Mouse (Mus musculus): Measurements from ENCODE around the gene Macc1. TPM values are rescaled to one million over a fixed set of nuclear protein-coding genes. Genes with fewer than 3 reads are reported as not detected.

The Macc1 gene
- polyA plus RNA-seq, 1 experiment from 2014 or later, result 0.12 TPM

- 71% methylated on average over 1 of the region's 1 CpGs for WGBS
- H3K27me3 ChIP-seq (replicated peaks), result no peaks in the 10 kb centered on the region
- ATAC-seq (ENCODE audit: extremely low read depth, insufficient number of reproducible peaks, low FRiP score, low TSS enrichment), result no peak
- no peak overlapping the region for H3K27ac ChIP-seq (replicated peaks)
- H3K36me3 ChIP-seq, result no peaks in the 10 kb centered on the region
- no peak overlapping the region for H3K4me2 ChIP-seq
- no peak overlapping the region for H3K9ac ChIP-seq
- H3K9me3 ChIP-seq, result no peaks in the 10 kb centered on the region
- H3K4me3 ChIP-seq, result no peak overlapping the region
- H3K4me1 ChIP-seq, result no peaks in the 10 kb centered on the region
These were observed 112.8 kb downstream of the Macc1 start for GRCm38 (mm10) chr12:119426887-119427204.

GRCm38 (mm10) chr12:119440720-119441119, 126.7 kb downstream of the Macc1 start:
- Histone ChIP-seq H3K36me3 (no peaks in the 10 kb centered on the region), H3K4me1 (no peaks in the 10 kb centered on the region), H3K4me2 (no peak overlapping the region), H3K27me3 (replicated peaks) (no peaks in the 10 kb centered on the region), H3K4me3 (no peak overlapping the region), H3K9me3 (no peaks in the 10 kb centered on the region), H3K9ac (no peak overlapping the region), H3K27ac (replicated peaks) (no peak overlapping the region)
- 57% methylated on average over 2 of the region's 2 CpGs for WGBS
- no peak for ATAC-seq (ENCODE audit: extremely low read depth, insufficient number of reproducible peaks, low FRiP score, low TSS enrichment)

- H3K27ac ChIP-seq (replicated peaks), result no peak overlapping the region
- no peaks in the 10 kb centered on the region for H3K4me1 ChIP-seq
- ATAC-seq (ENCODE audit: extremely low read depth, insufficient number of reproducible peaks, low FRiP score, low TSS enrichment), result no peak
- no peak overlapping the region for H3K4me3 ChIP-seq
- H3K4me2 ChIP-seq, result no peak overlapping the region
- H3K36me3 ChIP-seq, result no peaks in the 10 kb centered on the region
- H3K27me3 ChIP-seq (replicated peaks), result no peaks in the 10 kb centered on the region
- H3K9ac ChIP-seq, result no peak overlapping the region
- no peaks in the 10 kb centered on the region for H3K9me3 ChIP-seq
- WGBS, result 74% methylated on average over 2 of the region's 2 CpGs
These were observed 136.0 kb downstream of the Macc1 start for GRCm38 (mm10) chr12:119450116-119450515.

GRCm38 (mm10) chr12:119451232-119451631, 137.2 kb downstream of the Macc1 start:
- Histone ChIP-seq H3K4me1 (no peaks in the 10 kb centered on the region), H3K36me3 (no peaks in the 10 kb centered on the region), H3K9me3 (no peaks in the 10 kb centered on the region), H3K27me3 (replicated peaks) (no peaks in the 10 kb centered on the region), H3K4me2 (no peak overlapping the region), H3K4me3 (no peak overlapping the region), H3K27ac (replicated peaks) (no peak overlapping the region), H3K9ac (no peak overlapping the region)
- 48% methylated on average over 3 of the region's 3 CpGs for WGBS
- ATAC-seq (ENCODE audit: extremely low read depth, insufficient number of reproducible peaks, low FRiP score, low TSS enrichment), result no peak

- no peak overlapping the region for H3K27ac ChIP-seq (replicated peaks)
- H3K9me3 ChIP-seq, result no peaks in the 10 kb centered on the region
- no peaks in the 10 kb centered on the region for H3K36me3 ChIP-seq
- no peaks in the 10 kb centered on the region for H3K27me3 ChIP-seq (replicated peaks)
- no peak overlapping the region for H3K9ac ChIP-seq
- no peak for ATAC-seq (ENCODE audit: extremely low read depth, insufficient number of reproducible peaks, low FRiP score, low TSS enrichment)
- WGBS, result 26% methylated on average over 1 of the region's 1 CpGs
- H3K4me3 ChIP-seq, result no peak overlapping the region
- H3K4me2 ChIP-seq, result no peak overlapping the region
- no peaks in the 10 kb centered on the region for H3K4me1 ChIP-seq
These were observed 140.0 kb downstream of the Macc1 start for GRCm38 (mm10) chr12:119454076-119454475.

GRCm38 (mm10) chr12:119464040-119464939, 150.2 kb downstream of the Macc1 start:
- Histone ChIP-seq H3K36me3 (no peaks in the 10 kb centered on the region), H3K4me1 (no peaks in the 10 kb centered on the region), H3K9me3 (no peaks in the 10 kb centered on the region), H3K4me2 (no peak overlapping the region), H3K27me3 (replicated peaks) (no peaks in the 10 kb centered on the region), H3K9ac (no peak overlapping the region), H3K4me3 (no peak overlapping the region), H3K27ac (replicated peaks) (no peak overlapping the region)
- 53% methylated on average over 2 of the region's 2 CpGs for WGBS
- ATAC-seq (ENCODE audit: extremely low read depth, insufficient number of reproducible peaks, low FRiP score, low TSS enrichment), result no peak

- no peak overlapping the region for H3K4me2 ChIP-seq
- H3K9ac ChIP-seq, result no peak overlapping the region
- no peaks in the 10 kb centered on the region for H3K27me3 ChIP-seq (replicated peaks)
- no peak for ATAC-seq (ENCODE audit: extremely low read depth, insufficient number of reproducible peaks, low FRiP score, low TSS enrichment)
- no peaks in the 10 kb centered on the region for H3K36me3 ChIP-seq
- no peak overlapping the region for H3K4me3 ChIP-seq
- no peaks in the 10 kb centered on the region for H3K9me3 ChIP-seq
- H3K4me1 ChIP-seq, result no peaks in the 10 kb centered on the region
- 50% methylated on average over 1 of the region's 1 CpGs for WGBS
- no peak overlapping the region for H3K27ac ChIP-seq (replicated peaks)
These were observed 150.8 kb downstream of the Macc1 start for GRCm38 (mm10) chr12:119464940-119465245.

- Histone ChIP-seq H3K4me2 (no peak overlapping the region), H3K9ac (no peak overlapping the region)
These were observed 153.6 kb downstream of the Macc1 start for GRCm38 (mm10) chr12:119467656-119468055.

GRCm38 (mm10) chr12:119470260-119470659, 156.2 kb downstream of the Macc1 start:
- ATAC-seq (ENCODE audit: extremely low read depth, insufficient number of reproducible peaks, low FRiP score, low TSS enrichment), result no peak
- Histone ChIP-seq H3K4me2 (no peak overlapping the region), H3K4me3 (no peak overlapping the region)

More at GRCm38 (mm10) chr12:119467656-119468055, 153.6 kb downstream of the Macc1 start:
- WGBS, result 48% methylated on average over 1 of the region's 1 CpGs
- H3K4me3 ChIP-seq, result no peak overlapping the region
- ATAC-seq (ENCODE audit: extremely low read depth, insufficient number of reproducible peaks, low FRiP score, low TSS enrichment), result no peak
- no peaks in the 10 kb centered on the region for H3K9me3 ChIP-seq
- no peak overlapping the region for H3K27ac ChIP-seq (replicated peaks)
- no peaks in the 10 kb centered on the region for H3K27me3 ChIP-seq (replicated peaks)
- H3K36me3 ChIP-seq, result no peaks in the 10 kb centered on the region
- H3K4me1 ChIP-seq, result no peaks in the 10 kb centered on the region

GRCm38 (mm10) chr12:119483296-119483695, 169.2 kb downstream of the Macc1 start:
- no peak for ATAC-seq (ENCODE audit: extremely low read depth, insufficient number of reproducible peaks, low FRiP score, low TSS enrichment)
- Histone ChIP-seq H3K4me2 (no peak overlapping the region), H3K27ac (replicated peaks) (no peak overlapping the region), H3K9ac (no peak overlapping the region), H3K4me1 (no peaks in the 10 kb centered on the region), H3K9me3 (no peaks in the 10 kb centered on the region), H3K36me3 (no peaks in the 10 kb centered on the region), H3K4me3 (no peak overlapping the region), H3K27me3 (replicated peaks) (no peaks in the 10 kb centered on the region)
- 64% methylated on average over 2 of the region's 2 CpGs for WGBS

More at GRCm38 (mm10) chr12:119470260-119470659, 156.2 kb downstream of the Macc1 start:
- Histone ChIP-seq H3K9me3 (no peaks in the 10 kb centered on the region), H3K4me1 (no peaks in the 10 kb centered on the region), H3K9ac (no peak overlapping the region), H3K36me3 (no peaks in the 10 kb centered on the region), H3K27me3 (replicated peaks) (no peaks in the 10 kb centered on the region), H3K27ac (replicated peaks) (no peak overlapping the region)

GRCm38 (mm10) chr12:119483922-119484631, 170.0 kb downstream of the Macc1 start:
- 74% methylated on average over 5 of the region's 5 CpGs for WGBS

GRCm38 (mm10) chr12:119511145-119511544, 197.1 kb downstream of the Macc1 start:
- Histone ChIP-seq H3K36me3 (no peaks in the 10 kb centered on the region), H3K9ac (no peak overlapping the region), H3K4me1 (no peaks in the 10 kb centered on the region), H3K9me3 (no peaks in the 10 kb centered on the region), H3K4me2 (no peak overlapping the region), H3K4me3 (no peak overlapping the region), H3K27me3 (replicated peaks) (no peaks in the 10 kb centered on the region), H3K27ac (replicated peaks) (no peak overlapping the region)
- ATAC-seq (ENCODE audit: extremely low read depth, insufficient number of reproducible peaks, low FRiP score, low TSS enrichment), result no peak

More at GRCm38 (mm10) chr12:119483922-119484631, 170.0 kb downstream of the Macc1 start:
- Histone ChIP-seq H3K27ac (replicated peaks) (no peak overlapping the region), H3K27me3 (replicated peaks) (no peaks in the 10 kb centered on the region), H3K9me3 (no peaks in the 10 kb centered on the region), H3K36me3 (no peaks in the 10 kb centered on the region), H3K4me1 (no peaks in the 10 kb centered on the region), H3K4me2 (no peak overlapping the region), H3K9ac (no peak overlapping the region), H3K4me3 (no peak overlapping the region)
- no peak for ATAC-seq (ENCODE audit: extremely low read depth, insufficient number of reproducible peaks, low FRiP score, low TSS enrichment)
